Mouse (Mus musculus): ENCODE results near the gene P3h2. TPM values are rescaled to one million over a fixed set of nuclear protein-coding genes. Genes with fewer than 3 reads are reported as not detected.

The P3h2 gene
- polyA plus RNA-seq, 1 experiment from 2014 or later: 8.7 TPM

DNA sequence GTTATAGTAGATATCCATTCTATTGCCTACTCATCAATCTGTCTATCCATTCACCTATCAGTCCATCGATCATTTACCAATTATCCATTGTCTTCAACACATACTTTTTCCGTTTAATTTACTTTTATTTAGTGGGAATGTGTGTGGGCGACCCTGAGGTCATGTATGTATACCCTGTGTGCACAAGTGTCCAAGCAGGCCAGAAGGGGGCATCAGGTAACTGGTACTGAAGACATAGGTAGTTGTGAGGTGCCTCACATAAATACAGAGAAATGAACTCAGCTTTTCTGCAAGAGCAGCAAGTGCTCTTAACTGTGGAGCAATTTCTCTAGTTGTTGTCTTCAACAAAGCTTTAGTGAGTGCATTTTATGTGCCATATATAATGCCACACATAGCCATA, 79.2 kb downstream of the P3h2 start:
- Histone ChIP-seq H3K4me3 (replicated peaks) (no peak overlapping the region), H3K9ac (no peak overlapping the region), H3K27me3 (no peaks in the 10 kb centered on the region), H3K36me3 (no peaks in the 10 kb centered on the region), H3K4me1 (0 out of 2 replicates have a peak, but pooled peaks cover 3% of the 10 kb centered on the region), H3K9me3 (replicated peaks) (no peaks in the 10 kb centered on the region), H3K27ac (no peak overlapping the region), H3K4me2 (no peak overlapping the region)
- WGBS: 90% methylated on average over 3 of the region's 3 CpGs
- no peak for ATAC-seq (replicated peaks; ENCODE audit: low FRiP score)

DNA sequence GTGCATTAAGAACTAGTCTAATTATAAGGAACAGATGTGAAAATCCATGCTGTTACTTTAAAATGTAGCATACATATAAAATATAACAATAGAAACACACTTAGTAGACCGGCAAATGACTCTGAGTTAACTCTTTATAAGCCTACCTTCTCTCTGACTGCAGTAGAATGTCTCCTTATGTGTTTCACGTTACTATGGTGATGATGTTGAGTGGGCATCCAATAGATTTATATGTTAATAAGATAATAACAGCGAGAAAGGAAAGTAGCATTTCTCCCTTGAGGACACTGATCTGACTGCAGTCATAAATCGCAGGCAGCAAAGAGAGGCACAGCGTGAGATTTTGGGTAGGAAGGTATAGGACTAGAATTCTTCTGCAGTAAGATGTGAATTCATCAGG, 81.0 kb downstream of the P3h2 start:
- no peak overlapping the region for H3K27ac ChIP-seq
- 0 out of 2 replicates have a peak, but pooled peaks cover 3% of the 10 kb centered on the region for H3K4me1 ChIP-seq
- ATAC-seq (replicated peaks; ENCODE audit: low FRiP score): no peak
- no peaks in the 10 kb centered on the region for H3K9me3 ChIP-seq (replicated peaks)
- no peaks in the 10 kb centered on the region for H3K27me3 ChIP-seq
- no peak overlapping the region for H3K4me2 ChIP-seq
- no peaks in the 10 kb centered on the region for H3K36me3 ChIP-seq
- H3K9ac ChIP-seq: no peak overlapping the region
- no peak overlapping the region for H3K4me3 ChIP-seq (replicated peaks)
- WGBS: 62% methylated on average over 5 of the region's 5 CpGs

DNA sequence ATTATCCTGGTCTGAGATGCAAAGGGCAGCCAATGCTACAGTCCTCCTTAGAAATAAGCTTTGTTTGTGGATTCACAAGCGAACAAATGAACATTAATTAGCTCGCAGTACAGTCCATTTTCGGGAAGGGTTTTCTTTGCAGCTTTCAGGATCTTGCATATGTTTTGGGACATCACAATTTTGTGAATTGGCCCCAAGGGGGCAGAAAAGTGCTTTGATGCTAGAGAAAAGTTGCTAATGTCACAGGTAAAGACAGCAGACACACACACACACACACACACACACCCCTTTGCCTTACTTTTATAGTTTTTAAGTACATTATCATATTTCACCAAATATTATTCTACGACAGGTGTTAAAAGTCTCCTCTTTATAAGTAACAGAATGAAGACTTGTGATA, 82.2 kb downstream of the P3h2 start:
- H3K4me2 ChIP-seq: no peak overlapping the region
- no peak for ATAC-seq (replicated peaks; ENCODE audit: low FRiP score)
- no peak overlapping the region for H3K4me3 ChIP-seq (replicated peaks)
- no peak overlapping the region for H3K27ac ChIP-seq
- no peaks in the 10 kb centered on the region for H3K9me3 ChIP-seq (replicated peaks)
- 0 out of 2 replicates have a peak, but pooled peaks cover 3% of the 10 kb centered on the region for H3K4me1 ChIP-seq
- H3K36me3 ChIP-seq: no peaks in the 10 kb centered on the region
- no peak overlapping the region for H3K9ac ChIP-seq
- no peaks in the 10 kb centered on the region for H3K27me3 ChIP-seq
- WGBS: 86% methylated on average over 4 of the region's 4 CpGs

GRCm38 (mm10) chr16:26021759-26022158, 83.8 kb downstream of the P3h2 start:
- Histone ChIP-seq H3K9ac (no peak overlapping the region), H3K9me3 (replicated peaks) (no peaks in the 10 kb centered on the region), H3K4me1 (0 out of 2 replicates have a peak, but pooled peaks cover 3% of the 10 kb centered on the region), H3K4me2 (no peak overlapping the region), H3K27ac (no peak overlapping the region), H3K36me3 (no peaks in the 10 kb centered on the region), H3K4me3 (replicated peaks) (no peak overlapping the region), H3K27me3 (no peaks in the 10 kb centered on the region)
- ATAC-seq (replicated peaks; ENCODE audit: low FRiP score): no peak
- 50% methylated on average over 2 of the region's 2 CpGs for WGBS

- no peaks in the 10 kb centered on the region for H3K27me3 ChIP-seq
- no peak overlapping the region for H3K9ac ChIP-seq
- no peak overlapping the region for H3K4me2 ChIP-seq
- ATAC-seq (replicated peaks; ENCODE audit: low FRiP score): no peak
- H3K27ac ChIP-seq: no peak overlapping the region
- H3K4me1 ChIP-seq: no peaks in the 10 kb centered on the region
- no peak overlapping the region for H3K4me3 ChIP-seq (replicated peaks)
- no peaks in the 10 kb centered on the region for H3K9me3 ChIP-seq (replicated peaks)
- WGBS: 87% methylated on average over 3 of the region's 3 CpGs
- no peaks in the 10 kb centered on the region for H3K36me3 ChIP-seq
Measured at GRCm38 (mm10) chr16:26005811-26006210, 99.8 kb downstream of the P3h2 start.

- no peaks in the 10 kb centered on the region for H3K4me1 ChIP-seq
- no peaks in the 10 kb centered on the region for H3K9me3 ChIP-seq (replicated peaks)
- no peak overlapping the region for H3K27ac ChIP-seq
- H3K27me3 ChIP-seq: no peaks in the 10 kb centered on the region
- H3K4me2 ChIP-seq: no peak overlapping the region
- 61% methylated on average over 4 of the region's 4 CpGs for WGBS
- no peak overlapping the region for H3K4me3 ChIP-seq (replicated peaks)
- H3K9ac ChIP-seq: no peak overlapping the region
- H3K36me3 ChIP-seq: no peaks in the 10 kb centered on the region
- no peak for ATAC-seq (replicated peaks; ENCODE audit: low FRiP score)
Measured at GRCm38 (mm10) chr16:26003261-26003660, 102.3 kb downstream of the P3h2 start.

- 91% methylated on average over 9 of the region's 9 CpGs for WGBS
- ATAC-seq (replicated peaks; ENCODE audit: low FRiP score): no peak
- Histone ChIP-seq H3K4me2 (no peak overlapping the region), H3K9me3 (replicated peaks) (no peaks in the 10 kb centered on the region), H3K27ac (no peak overlapping the region), H3K4me3 (replicated peaks) (no peak overlapping the region), H3K9ac (no peak overlapping the region), H3K27me3 (no peaks in the 10 kb centered on the region), H3K36me3 (no peaks in the 10 kb centered on the region), H3K4me1 (no peaks in the 10 kb centered on the region)
Measured at GRCm38 (mm10) chr16:26002848-26003247, 102.7 kb downstream of the P3h2 start.

GRCm38 (mm10) chr16:25994605-25995004, 111.0 kb downstream of the P3h2 start:
- H3K9ac ChIP-seq: no peak overlapping the region
- H3K27ac ChIP-seq: no peak overlapping the region
- ATAC-seq (replicated peaks; ENCODE audit: low FRiP score): no peak
- H3K36me3 ChIP-seq: no peaks in the 10 kb centered on the region
- 91% methylated on average over 3 of the region's 3 CpGs for WGBS
- no peaks in the 10 kb centered on the region for H3K4me1 ChIP-seq
- H3K27me3 ChIP-seq: no peaks in the 10 kb centered on the region
- no peak overlapping the region for H3K4me3 ChIP-seq (replicated peaks)
- no peak overlapping the region for H3K4me2 ChIP-seq
- H3K9me3 ChIP-seq (replicated peaks): no peaks in the 10 kb centered on the region

DNA sequence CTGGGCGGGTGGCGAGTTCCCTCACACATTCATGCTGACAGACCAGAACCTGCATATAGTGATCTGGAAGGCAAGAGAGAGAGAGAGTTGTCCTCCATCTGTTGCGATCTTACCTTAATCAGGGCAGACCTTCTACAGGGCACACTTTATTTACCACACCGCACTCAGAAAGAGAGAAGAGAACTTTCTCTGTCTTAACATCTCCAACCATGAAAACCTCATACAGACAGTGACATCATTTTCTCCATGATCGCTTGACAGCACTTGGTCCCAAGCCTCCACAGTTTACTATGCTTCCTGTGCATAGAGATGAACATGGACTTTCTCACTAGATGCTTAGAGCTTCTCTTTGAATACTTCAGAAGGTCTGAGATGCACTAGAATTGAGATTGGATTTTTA, 118.4 kb downstream of the P3h2 start:
- Histone ChIP-seq H3K27me3 (no peaks in the 10 kb centered on the region), H3K9me3 (replicated peaks) (no peaks in the 10 kb centered on the region), H3K4me3 (replicated peaks) (no peak overlapping the region), H3K27ac (no peak overlapping the region), H3K36me3 (no peaks in the 10 kb centered on the region), H3K4me1 (no peaks in the 10 kb centered on the region), H3K4me2 (no peak overlapping the region), H3K9ac (no peak overlapping the region)
- WGBS: 93% methylated on average over 5 of the region's 5 CpGs
- no peak for ATAC-seq (replicated peaks; ENCODE audit: low FRiP score)

GRCm38 (mm10) chr16:25983635-25984034, 121.9 kb downstream of the P3h2 start:
- H3K9me3 ChIP-seq (replicated peaks): no peaks in the 10 kb centered on the region
- H3K4me1 ChIP-seq: no peaks in the 10 kb centered on the region
- H3K27me3 ChIP-seq: no peaks in the 10 kb centered on the region
- no peak overlapping the region for H3K27ac ChIP-seq
- 36% methylated on average over 4 of the region's 4 CpGs for WGBS
- ATAC-seq (replicated peaks; ENCODE audit: low FRiP score): no peak
- H3K9ac ChIP-seq: no peak overlapping the region
- no peak overlapping the region for H3K4me2 ChIP-seq
- H3K4me3 ChIP-seq (replicated peaks): no peak overlapping the region
- no peaks in the 10 kb centered on the region for H3K36me3 ChIP-seq

DNA sequence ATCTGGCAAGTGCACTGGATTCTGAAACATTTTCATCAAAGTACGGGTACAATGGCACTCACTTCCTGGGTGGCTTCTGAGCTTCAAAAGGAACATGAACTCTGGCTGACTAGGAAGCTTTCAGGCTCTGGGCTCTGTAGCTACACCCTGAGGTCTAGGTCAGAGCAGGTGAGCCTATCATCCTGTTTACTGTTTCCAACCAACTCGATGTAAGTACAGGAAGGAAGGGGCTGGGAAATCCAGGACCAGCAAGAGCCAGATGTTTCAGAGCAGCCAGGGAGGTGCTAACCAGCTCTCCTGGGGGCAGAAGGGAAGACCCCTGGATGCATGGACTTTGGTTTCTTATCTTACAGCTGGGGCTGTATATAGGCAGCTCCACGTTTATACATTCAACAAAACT, 126.5 kb downstream of the P3h2 start:
- ATAC-seq (replicated peaks; ENCODE audit: low FRiP score): no peak
- 61% methylated on average over 3 of the region's 3 CpGs for WGBS
- H3K27me3 ChIP-seq: no peaks in the 10 kb centered on the region
- no peaks in the 10 kb centered on the region for H3K36me3 ChIP-seq
- no peaks in the 10 kb centered on the region for H3K4me1 ChIP-seq
- no peak overlapping the region for H3K27ac ChIP-seq
- no peaks in the 10 kb centered on the region for H3K9me3 ChIP-seq (replicated peaks)
- H3K4me2 ChIP-seq: no peak overlapping the region
- no peak overlapping the region for H3K4me3 ChIP-seq (replicated peaks)
- H3K9ac ChIP-seq: no peak overlapping the region

DNA sequence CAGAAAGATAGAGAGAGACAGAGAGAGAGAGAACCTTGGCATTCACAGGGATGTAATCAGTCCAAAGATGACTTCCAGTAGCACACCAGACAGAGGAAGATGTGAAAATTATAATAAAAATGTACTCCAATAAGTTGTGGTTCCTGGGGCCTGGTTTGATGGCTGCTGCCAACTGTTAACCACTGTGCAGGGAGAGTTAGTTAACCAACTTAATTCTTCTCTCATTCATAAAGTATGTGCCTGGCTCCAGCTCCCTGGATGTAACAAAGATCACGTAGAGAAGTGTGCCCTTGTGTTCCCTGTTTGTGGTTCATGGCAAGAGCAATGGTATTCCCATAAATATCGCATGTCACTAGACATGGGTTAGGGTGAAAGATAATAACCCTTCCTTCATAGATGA, 128.4 kb downstream of the P3h2 start:
- 70% methylated on average over 2 of the region's 2 CpGs for WGBS
- no peak overlapping the region for H3K4me2 ChIP-seq
- H3K9me3 ChIP-seq (replicated peaks): no peaks in the 10 kb centered on the region
- no peak overlapping the region for H3K4me3 ChIP-seq (replicated peaks)
- no peak overlapping the region for H3K27ac ChIP-seq
- no peaks in the 10 kb centered on the region for H3K27me3 ChIP-seq
- no peak for ATAC-seq (replicated peaks; ENCODE audit: low FRiP score)
- H3K36me3 ChIP-seq: no peaks in the 10 kb centered on the region
- H3K4me1 ChIP-seq: no peaks in the 10 kb centered on the region
- no peak overlapping the region for H3K9ac ChIP-seq

- 76% methylated on average over 7 of the region's 7 CpGs for WGBS
- Histone ChIP-seq H3K9ac (no peak overlapping the region), H3K9me3 (replicated peaks) (no peaks in the 10 kb centered on the region), H3K4me2 (no peak overlapping the region), H3K27me3 (no peaks in the 10 kb centered on the region), H3K4me1 (no peaks in the 10 kb centered on the region), H3K36me3 (peaks cover 4% of the 10 kb centered on the region; the same call in 1 of the 2 replicates), H3K4me3 (replicated peaks) (no peak overlapping the region), H3K27ac (no peak overlapping the region)
- no peak for ATAC-seq (replicated peaks; ENCODE audit: low FRiP score)
Measured at GRCm38 (mm10) chr16:25971285-25971684, 134.3 kb downstream of the P3h2 start.

All from kidney, embryonic 15.5 days (tissue).